Mouse (Mus musculus) CH12.LX (cell line): ENCODE results near the gene Adam22. TPM values are rescaled to one million over a fixed set of nuclear protein-coding genes. Genes with fewer than 3 reads are reported as not detected.

Experiments used
- DNase-seq: peaks from one replicate; pipeline ENCODE4 v3.0.0-alpha.2; 2013; ENCODE audit errors: extremely low read depth
- H3K27ac ChIP-seq: 2 replicates; pipeline ENCODE4 v1.5.1; 2012; ENCODE audit warnings: low read depth, mild to moderate bottlenecking, control low read depth, moderate library complexity; ENCODE audit not compliant: insufficient read depth
- H3K27me3 ChIP-seq: replicated peaks from 2 replicates; pipeline ENCODE3; 2012; ENCODE audit warnings: inconsistent platforms
- H3K36me3 ChIP-seq, 2 experiments: replicated peaks in 1 of 2; 2 replicates each; pipeline versions ENCODE3 to v1.6.1; 2012; ENCODE audit warnings: inconsistent platforms in 1 of 2, low read length in 1 of 2, mild to moderate bottlenecking in 1 of 2, mixed read lengths in 1 of 2, moderate library complexity in 1 of 2; ENCODE audit not compliant: control insufficient read depth in 1 of 2, insufficient read depth in 1 of 2
- H3K4me1 ChIP-seq, 2 experiments: 2 replicates each; pipeline ENCODE4 v1.6.1; 2012; ENCODE audit warnings: inconsistent platforms in 1 of 2, moderate library complexity in 1 of 2; ENCODE audit not compliant: insufficient read depth in 2 of 2, control insufficient read depth in 1 of 2
- H3K4me2 ChIP-seq: 2 replicates; pipeline ENCODE4 v1.6.1; 2012; ENCODE audit warnings: low read depth, mild to moderate bottlenecking, control low read depth; ENCODE audit not compliant: poor library complexity, insufficient read depth, severe bottlenecking
- H3K4me3 ChIP-seq, 3 experiments: fragments of 150-350 bp in 1 of 3; sonication (generic) in 1 of 3; replicated peaks in 1 of 3; 2 replicates each; pipeline versions ENCODE3 to v1.5.1; 2011 to 2012; ENCODE audit warnings: low read depth in 2 of 3, low read length in 2 of 3, mild to moderate bottlenecking in 2 of 3, moderate library complexity in 2 of 3, control low read depth in 1 of 3, improper control_type of control experiment in 1 of 3, inconsistent platforms in 1 of 3, mixed read lengths in 1 of 3; ENCODE audit not compliant: poor library complexity in 1 of 3
- H3K79me2 ChIP-seq: replicated peaks from 2 replicates; pipeline ENCODE4 v1.6.1; 2012; ENCODE audit warnings: mild to moderate bottlenecking, moderate library complexity; ENCODE audit not compliant: control insufficient read depth, poor library complexity, insufficient read depth, severe bottlenecking; ENCODE audit errors: extremely low read depth
- H3K9ac ChIP-seq: 2 replicates; pipeline ENCODE4 v1.6.1; 2012; ENCODE audit warnings: low read depth, mild to moderate bottlenecking, control low read depth, moderate library complexity; ENCODE audit not compliant: insufficient read depth
- H3K9me3 ChIP-seq: replicated peaks from 2 replicates; pipeline ENCODE3; 2012; ENCODE audit warnings: low read length, inconsistent platforms, mixed read lengths
- BHLHE40 ChIP-seq: IDR thresholded peaks from 2 replicates; pipeline ENCODE4 v1.6.1; 2011; ENCODE audit warnings: mild to moderate bottlenecking, low read depth, low read length, improper control_type of control experiment
- CHD1 ChIP-seq: IDR thresholded peaks from 2 replicates; pipeline ENCODE4 v1.6.1; 2012; ENCODE audit warnings: low read depth, low read length, improper control_type of control experiment, inconsistent platforms
- CHD2 ChIP-seq: IDR thresholded peaks from 2 replicates; pipeline ENCODE4 v1.6.1; 2011; ENCODE audit warnings: low read length, improper control_type of control experiment
- CTCF ChIP-seq, 2 experiments: IDR thresholded peaks in 1 of 2; conservative IDR thresholded peaks in 1 of 2; 2 replicates each; pipeline ENCODE4 v1.5.1; 2011 to 2012; ENCODE audit warnings: low read depth in 2 of 2, low read length in 2 of 2, improper control_type of control experiment in 1 of 2, inconsistent platforms in 1 of 2, mild to moderate bottlenecking in 1 of 2, moderate library complexity in 1 of 2
- ELF1 ChIP-seq: IDR thresholded peaks from 2 replicates; pipeline ENCODE4 v1.6.1; 2014; ENCODE audit warnings: low read depth, mild to moderate bottlenecking, inconsistent platforms, low read length, improper control_type of control experiment
- ETS1 ChIP-seq: conservative IDR thresholded peaks from 2 replicates; pipeline ENCODE4 v1.6.1; 2012; ENCODE audit warnings: low read depth, mild to moderate bottlenecking, inconsistent platforms, low read length, improper control_type of control experiment, moderate library complexity
- HCFC1 ChIP-seq: IDR thresholded peaks from 2 replicates; pipeline ENCODE4 v1.6.1; 2012; ENCODE audit warnings: low read depth, mild to moderate bottlenecking, inconsistent platforms, low read length, improper control_type of control experiment
- IRF4 ChIP-seq: IDR thresholded peaks from 2 replicates; pipeline ENCODE4 v1.6.1; 2014; ENCODE audit warnings: low read depth, mild to moderate bottlenecking, inconsistent platforms, low read length, improper control_type of control experiment
- JUND ChIP-seq: conservative IDR thresholded peaks from 2 replicates; pipeline ENCODE4 v1.6.1; 2011; ENCODE audit warnings: low read depth, low read length, improper control_type of control experiment
- MAFK ChIP-seq: IDR thresholded peaks from 2 replicates; pipeline ENCODE4 v1.6.1; 2011; ENCODE audit warnings: low read length, improper control_type of control experiment; ENCODE audit not compliant: insufficient replicate concordance
- MAX ChIP-seq: IDR thresholded peaks from 2 replicates; pipeline ENCODE4 v1.6.1; 2011; ENCODE audit warnings: low read length, improper control_type of control experiment
- MAZ ChIP-seq: IDR thresholded peaks from 2 replicates; pipeline ENCODE4 v1.6.1; 2012; ENCODE audit warnings: low read depth, mild to moderate bottlenecking, inconsistent platforms, low read length, improper control_type of control experiment, moderate library complexity
- MEF2A ChIP-seq: IDR thresholded peaks from 2 replicates; pipeline ENCODE4 v1.6.1; 2014; ENCODE audit warnings: low read depth, mild to moderate bottlenecking, inconsistent platforms, low read length, improper control_type of control experiment, borderline replicate concordance
- MXI1 ChIP-seq: IDR thresholded peaks from 2 replicates; pipeline ENCODE4 v1.6.1; 2011; ENCODE audit warnings: mild to moderate bottlenecking, low read depth, low read length, improper control_type of control experiment
- MYC ChIP-seq: IDR thresholded peaks from 2 replicates; pipeline ENCODE4 v1.6.1; 2011; ENCODE audit warnings: low read depth, mild to moderate bottlenecking, improper control_type of control experiment, low read length
- NELFE ChIP-seq: IDR thresholded peaks from 2 replicates; pipeline ENCODE4 v1.6.1; 2011; ENCODE audit warnings: low read depth, low read length, improper control_type of control experiment
- NRF1 ChIP-seq: IDR thresholded peaks from 2 replicates; pipeline ENCODE4 v1.6.1; 2014; ENCODE audit warnings: low read depth, mild to moderate bottlenecking, inconsistent platforms, low read length, improper control_type of control experiment, moderate library complexity
- RAD21 ChIP-seq: IDR thresholded peaks from 2 replicates; pipeline ENCODE4 v1.6.1; 2011; ENCODE audit warnings: low read depth, mild to moderate bottlenecking, low read length, improper control_type of control experiment, moderate library complexity
- SIN3A ChIP-seq: IDR thresholded peaks from 2 replicates; pipeline ENCODE4 v1.6.1; 2012; ENCODE audit warnings: low read length, improper control_type of control experiment, inconsistent platforms
- SMC3 ChIP-seq: IDR thresholded peaks from 2 replicates; pipeline ENCODE4 v1.6.1; 2011; ENCODE audit warnings: low read depth, low read length, improper control_type of control experiment
- TBP ChIP-seq: conservative IDR thresholded peaks from 2 replicates; pipeline ENCODE4 v1.6.1; 2011; ENCODE audit warnings: low read depth, low read length, improper control_type of control experiment
- USF2 ChIP-seq: conservative IDR thresholded peaks from 2 replicates; pipeline ENCODE4 v1.6.1; 2011; ENCODE audit warnings: low read depth, low read length, improper control_type of control experiment
- ZKSCAN1 ChIP-seq: IDR thresholded peaks from 2 replicates; pipeline ENCODE4 v1.6.1; 2012; ENCODE audit warnings: low read depth, inconsistent platforms, low read length, improper control_type of control experiment, borderline replicate concordance
- dilution Hi-C: fragments of 300-500 bp; cut with MboI; formaldehyde crosslinking; loops from 2 replicates; pipeline ENCODE4 v1.14.3; 2020; ENCODE audit warnings: low sequenced_read_pairs; ENCODE audit not compliant: extremely low pct_unique_long_range_greater_than_20kb, extremely low pct_ligation_motif_present
- in situ Hi-C: fragments of 300-500 bp; cut with MboI; formaldehyde crosslinking; loops from 3 replicates; pipeline ENCODE4 v1.14.3; 2019; ENCODE audit warnings: low sequenced_read_pairs, low pct_ligation_motif_present, low pct_unique_long_range_greater_than_20kb, mixed read lengths
- polyA plus RNA-seq: library from polyadenylated mRNA; unstranded; fragments of >175 nt; gene quantifications from 2 replicates; pipeline ENCODE4 v1.2.1, GENCODE M21; 2012; ENCODE audit warnings: low read depth; ENCODE audit not compliant: insufficient read length
- total RNA-seq, 2 experiments: library from RNA; depleted of rRNA; stranded (reverse); fragments of 300-350 nt in 1 of 2; fragments of >200 nt in 1 of 2; gene quantifications; 2 replicates each; pipeline ENCODE4 v1.2.3; 2012 to 2014

Gene Adam22
- total and polyA plus RNA-seq, 3 experiments = 0.07 to 0.55 (median 0.14) TPM

DNA sequence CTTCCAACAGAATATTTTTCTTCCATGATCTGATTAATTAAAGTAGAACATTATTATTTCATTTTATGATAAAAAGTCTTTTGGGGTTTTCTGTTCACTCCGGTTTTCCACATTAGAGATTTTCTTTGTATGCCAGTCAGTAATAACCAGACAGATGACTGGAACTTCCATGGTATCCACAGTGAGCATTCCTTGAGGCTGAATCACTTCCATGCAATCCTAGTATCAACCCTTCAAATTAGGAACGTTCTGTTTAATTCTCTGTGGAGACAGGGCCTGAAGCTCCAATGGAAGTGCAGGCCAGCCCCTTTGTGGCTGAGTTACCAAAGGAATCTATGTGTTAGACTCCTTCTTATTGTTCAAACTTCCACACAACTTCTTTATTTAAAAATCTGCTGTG is 247.9 kb downstream of the Adam22 start:
- dilution Hi-C loops = no loop called here
- in situ Hi-C loops = no loop called here
- no peak for TF ChIP-seq CHD2
- TF ChIP-seq SIN3A = no peak
- TF ChIP-seq CTCF (conservative IDR thresholded peaks at IDR 0.05 in 1 of 2, IDR thresholded peaks at IDR 0.05 in 1 of 2; ENCODE audit: low read depth in 2 of 2, low read length in 2 of 2) = no peak
- no peak for TF ChIP-seq MYC
- TF ChIP-seq IRF4 = no peak
- no peak for TF ChIP-seq RAD21
- TF ChIP-seq NRF1 = no peak
- TF ChIP-seq CHD1 = no peak
- no peak for TF ChIP-seq MXI1
- no peak for TF ChIP-seq ELF1
- TF ChIP-seq TBP = no peak
- no peak for TF ChIP-seq BHLHE40
- no peak for TF ChIP-seq MAZ
- TF ChIP-seq, all 38 proteins: peak for 0
- Histone ChIP-seq H3K79me2 (no peaks in the 10 kb centered on the region), H3K4me3 (no peak overlapping the region), H3K9ac (no peak overlapping the region), H3K36me3 (no peaks in the 10 kb centered on the region), H3K4me1 (no peaks in the 10 kb centered on the region), H3K27me3 (no peaks in the 10 kb centered on the region), H3K4me2 (no peak overlapping the region), H3K9me3 (no peaks in the 10 kb centered on the region), H3K27ac (no peak overlapping the region)
- DNase-seq = no peak

DNA sequence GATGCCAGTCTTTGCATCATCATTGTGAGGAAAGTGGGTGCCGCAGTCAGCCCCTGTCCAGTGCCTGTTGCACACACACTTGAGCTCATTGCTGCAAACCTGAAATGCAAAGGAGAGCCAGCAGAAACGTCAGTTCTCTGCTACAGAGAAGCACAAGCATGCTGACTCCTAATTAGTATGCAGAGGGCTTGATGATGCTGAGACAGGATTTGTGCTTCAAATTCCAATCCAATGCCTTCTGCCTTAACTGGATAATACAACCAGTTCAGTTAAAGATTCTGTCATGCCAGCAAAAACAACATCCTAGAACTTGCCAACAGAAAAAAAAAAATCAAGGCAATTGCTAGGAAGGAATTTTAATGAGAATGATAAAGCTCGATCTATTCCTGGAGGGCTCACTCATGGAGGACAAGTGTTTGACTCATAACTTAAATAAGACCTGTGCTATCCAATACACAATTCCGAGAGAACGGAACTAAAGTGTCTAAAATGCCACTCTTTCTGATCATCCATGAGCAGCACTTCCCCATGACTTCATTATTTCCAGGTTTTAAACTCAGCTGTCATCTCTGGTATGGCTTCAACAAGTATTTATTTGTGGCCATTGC is 251.3 kb downstream of the Adam22 start:
- Histone ChIP-seq H3K9ac (no peak overlapping the region), H3K36me3 (no peaks in the 10 kb centered on the region), H3K9me3 (no peaks in the 10 kb centered on the region), H3K79me2 (no peaks in the 10 kb centered on the region), H3K27me3 (no peaks in the 10 kb centered on the region), H3K4me1 (no peaks in the 10 kb centered on the region), H3K4me3 (no peak overlapping the region), H3K4me2 (no peak overlapping the region), H3K27ac (no peak overlapping the region)
- no peak for DNase-seq
- in situ Hi-C loops (no loop called here), dilution Hi-C loops (no loop called here)
- TF ChIP-seq ZKSCAN1 (no peak), SIN3A (no peak), CHD2 (no peak), HCFC1 (no peak), TBP (no peak), MAX (no peak), MAFK (no peak), USF2 (no peak), CTCF (conservative IDR thresholded peaks at IDR 0.05 in 1 of 2, IDR thresholded peaks at IDR 0.05 in 1 of 2; ENCODE audit: low read depth in 2 of 2, low read length in 2 of 2) (no peak), ETS1 (no peak), SMC3 (no peak), MXI1 (no peak), IRF4 (no peak), MEF2A (no peak), JUND (no peak), NELFE (no peak)
